Mouse (Mus musculus) intestine, embryonic 14.5 days (tissue): Measurements from ENCODE around the gene Ccnd3. TPM values are rescaled to one million over a fixed set of nuclear protein-coding genes. Genes with fewer than 3 reads are reported as not detected.

Experiments used
- ATAC-seq: fragments of 200-750 bp; cut with Nextera tagmentation; replicated peaks from 2 replicates; pipeline ENCODE4 v1.8.0; 2017; ENCODE audit warnings: low read depth, moderate number of reproducible peaks, moderate TSS enrichment, moderate library complexity; ENCODE audit not compliant: low FRiP score, low TSS enrichment
- DNase-seq: peaks from one replicate; pipeline ENCODE4 v3.0.0-alpha.2; 2018; ENCODE audit warnings: low spot score
- H3K27ac ChIP-seq: fragments of 300-500 bp; sonication (generic); 2 replicates; pipeline ENCODE4 v1.5.1; 2014; ENCODE audit warnings: low read depth, mild to moderate bottlenecking, control low read depth
- H3K27me3 ChIP-seq: fragments of 300-500 bp; sonication (generic); replicated peaks from 2 replicates; pipeline ENCODE4 v1.6.1; 2014; ENCODE audit warnings: low read length, control low read depth; ENCODE audit not compliant: control insufficient read depth, insufficient read depth
- H3K36me3 ChIP-seq: fragments of 300-500 bp; sonication (generic); 2 replicates; pipeline ENCODE4 v1.6.1; 2014; ENCODE audit warnings: low read length, control low read depth; ENCODE audit not compliant: control insufficient read depth, insufficient read depth
- H3K4me1 ChIP-seq: fragments of 300-500 bp; sonication (generic); replicated peaks from 2 replicates; pipeline ENCODE4 v1.6.1; 2014; ENCODE audit warnings: low read length, control low read depth, mixed read lengths; ENCODE audit not compliant: control insufficient read depth, insufficient read depth
- H3K4me2 ChIP-seq: fragments of 300-500 bp; sonication (generic); 2 replicates; pipeline ENCODE4 v1.6.1; 2014; ENCODE audit warnings: low read length
- H3K4me3 ChIP-seq: fragments of 300-500 bp; sonication (generic); 2 replicates; pipeline ENCODE4 v1.5.1; 2014; ENCODE audit warnings: low read depth, low read length, control low read depth, mixed read lengths
- H3K9ac ChIP-seq: fragments of 300-500 bp; sonication (generic); 2 replicates; pipeline ENCODE4 v1.6.1; 2014; ENCODE audit warnings: mild to moderate bottlenecking, low read length
- H3K9me3 ChIP-seq: fragments of 300-500 bp; sonication (generic); 2 replicates; pipeline ENCODE4 v1.6.1; 2016; ENCODE audit warnings: low read length, control low read depth; ENCODE audit not compliant: control insufficient read depth
- WGBS: fragments of 180-500 bp; shearing (Covaris S2); extraction: QIAGEN DNeasy Blood & Tissue Kit; methylation state at CpG from one replicate; pipeline ENCODE4 v1.1.7; 2014; 5-methylcytosine and 5-hydroxymethylcytosine counted together
- polyA plus RNA-seq: library from polyadenylated mRNA; unstranded; fragments of >200 nt; fragmentation: Nextera tagmentation; extraction: Ambion mirVana; gene quantifications from 2 replicates; pipeline ENCODE4 v1.2.1, GENCODE M21; 2014

Gene Ccnd3
- polyA plus RNA-seq, 1 experiment from 2014 or later, result 457 TPM

DNA sequence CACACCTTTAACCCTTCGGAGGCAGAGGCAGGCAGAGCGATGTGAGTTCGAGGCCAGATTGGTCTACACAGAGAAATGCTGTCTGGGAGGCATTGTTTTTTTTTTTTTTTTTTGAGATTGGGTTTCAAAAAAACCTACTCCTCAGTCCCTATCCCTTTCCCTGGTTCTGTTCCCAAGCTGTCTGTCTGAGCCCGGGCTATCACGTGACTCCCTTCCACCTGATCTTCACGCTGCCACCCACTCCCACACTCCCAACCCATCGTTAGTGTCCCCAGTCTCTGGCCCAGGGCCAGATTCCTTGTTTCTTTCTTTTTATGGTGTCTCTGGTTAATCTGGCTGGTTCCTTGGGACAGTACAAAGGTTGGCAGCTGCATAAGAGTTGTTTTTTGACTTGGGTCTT is 46.2 kb downstream of the Ccnd3 start:
- H3K36me3 ChIP-seq, result no peaks in the 10 kb centered on the region
- ATAC-seq (no peak), DNase-seq (no peak)
- H3K9ac ChIP-seq, result no peak overlapping the region
- no peak overlapping the region for H3K4me2 ChIP-seq
- H3K27ac ChIP-seq, result no peak overlapping the region
- no peaks in the 10 kb centered on the region for H3K9me3 ChIP-seq
- no peaks in the 10 kb centered on the region for H3K27me3 ChIP-seq
- WGBS, result 69% methylated on average over 7 of the region's 7 CpGs
- H3K4me1 ChIP-seq, result no peaks in the 10 kb centered on the region; the same call in 1 of the 2 replicates
- no peak overlapping the region for H3K4me3 ChIP-seq

DNA sequence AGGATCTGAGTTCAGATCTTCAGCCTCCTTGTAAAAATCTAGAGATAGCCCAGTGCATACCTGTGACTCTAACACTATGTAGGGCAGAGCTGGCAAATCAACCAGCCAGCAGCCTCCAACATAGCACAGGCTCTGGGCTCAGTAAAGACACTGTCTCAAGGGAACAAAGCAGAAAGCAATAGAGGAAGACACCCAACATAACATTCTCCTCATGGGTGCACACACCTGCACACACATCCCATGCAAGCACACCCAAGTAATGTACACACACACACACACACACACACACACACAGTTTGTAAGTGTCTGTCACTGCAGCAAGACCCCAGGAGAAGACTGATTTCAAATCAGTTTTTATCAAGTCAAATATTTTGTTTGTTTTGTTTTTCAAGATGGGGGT is 48.1 kb downstream of the Ccnd3 start:
- Histone ChIP-seq H3K9ac (no peak overlapping the region), H3K36me3 (no peaks in the 10 kb centered on the region), H3K27me3 (no peaks in the 10 kb centered on the region), H3K4me1 (no peaks in the 10 kb centered on the region), H3K4me3 (no peak overlapping the region), H3K27ac (no peak overlapping the region), H3K4me2 (no peak overlapping the region), H3K9me3 (no peaks in the 10 kb centered on the region)
- ATAC-seq (no peak), DNase-seq (no peak)

DNA sequence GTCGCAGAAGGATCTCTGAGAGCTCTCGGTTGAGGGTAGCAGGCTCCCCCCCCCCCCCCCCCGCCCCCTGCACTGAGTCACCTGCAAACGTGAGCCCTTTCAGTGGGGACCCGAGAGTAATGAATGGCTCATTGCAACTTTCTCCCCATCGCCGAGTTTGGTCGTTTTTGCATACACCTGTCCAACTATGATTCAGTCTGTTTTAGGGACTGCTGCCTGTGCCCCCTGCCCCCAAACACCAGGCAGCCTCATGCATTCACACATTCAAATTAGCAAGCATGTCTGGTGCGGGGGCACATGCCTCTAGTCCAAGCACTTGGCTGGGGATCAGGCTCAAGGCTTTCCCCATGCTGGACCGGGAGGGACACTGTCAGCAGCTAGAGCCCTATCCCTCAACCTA is 49.8 kb downstream of the Ccnd3 start:
- no peak for ATAC-seq
- Histone ChIP-seq H3K4me1 (no peaks in the 10 kb centered on the region), H3K4me2 (no peak overlapping the region), H3K27ac (no peak overlapping the region), H3K27me3 (no peaks in the 10 kb centered on the region), H3K36me3 (no peaks in the 10 kb centered on the region), H3K9ac (no peak overlapping the region), H3K9me3 (no peaks in the 10 kb centered on the region), H3K4me3 (no peak overlapping the region)
- DNase-seq, result no peak
- 78% methylated on average over 9 of the region's 10 CpGs for WGBS

DNA sequence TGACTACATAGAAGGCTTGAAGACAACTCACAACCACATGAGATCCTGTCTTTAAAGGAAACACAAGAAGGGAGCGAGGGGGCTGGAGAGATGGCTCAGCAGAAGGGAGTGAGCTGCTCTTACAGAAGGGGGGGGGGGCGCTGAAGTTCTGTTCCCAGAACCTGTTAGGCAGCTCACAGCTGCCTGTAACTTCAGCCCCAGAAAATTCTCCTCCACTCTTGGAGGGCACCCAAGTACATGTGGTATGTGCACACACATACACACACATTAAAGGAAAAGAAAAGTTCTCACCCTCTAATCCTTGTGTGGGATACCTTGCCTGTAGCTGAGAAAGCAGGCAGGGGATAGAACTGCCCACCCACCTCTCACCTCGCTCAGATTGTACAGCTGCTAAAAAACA is 52.3 kb downstream of the Ccnd3 start:
- no peak for ATAC-seq
- H3K4me1 ChIP-seq, result peaks cover 4% of the 10 kb centered on the region; the same call in 1 of the 2 replicates

DNA sequence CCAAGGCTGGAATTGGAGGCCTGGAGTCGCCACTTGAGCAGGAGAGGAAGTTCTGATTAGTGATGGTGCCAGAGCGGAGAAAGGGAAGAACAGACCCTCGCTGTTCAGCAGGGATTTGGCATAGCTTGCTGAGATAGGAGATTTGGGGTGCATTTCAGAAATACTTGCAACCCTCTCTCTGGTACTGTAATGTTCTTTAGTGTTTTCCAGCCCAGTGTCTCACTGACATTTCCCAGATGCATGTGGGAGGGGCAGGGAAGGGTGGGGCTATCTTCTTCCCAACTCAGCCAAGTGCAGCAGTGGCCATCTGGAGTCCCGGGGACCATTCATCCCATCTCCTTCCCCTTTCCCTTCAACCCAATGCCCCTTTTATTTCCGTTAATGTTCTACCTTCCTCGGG is 54.9 kb downstream of the Ccnd3 start:
- Histone ChIP-seq H3K4me2 (peak overlapping the region; percentile 15; the same call in 1 of the 2 replicates), H3K9ac (no peak overlapping the region), H3K9me3 (no peaks in the 10 kb centered on the region), H3K4me1 (peaks cover 4% of the 10 kb centered on the region; the same call in 1 of the 2 replicates), H3K4me3 (no peak overlapping the region), H3K27ac (peak overlapping the region; percentile 80), H3K36me3 (no peaks in the 10 kb centered on the region), H3K27me3 (no peaks in the 10 kb centered on the region)
- WGBS, result 36% methylated on average over 6 of the region's 6 CpGs
- DNase-seq (peak; percentile 65), ATAC-seq (peak; percentile 70; the same call in 1 of the 2 replicates)

More for the DNA sequence above, 52.3 kb downstream of the Ccnd3 start:
- no peaks in the 10 kb centered on the region for H3K27me3 ChIP-seq
- no peak for DNase-seq
- no peak overlapping the region for H3K9ac ChIP-seq
- H3K4me3 ChIP-seq, result no peak overlapping the region
- no peak overlapping the region for H3K4me2 ChIP-seq
- H3K27ac ChIP-seq, result no peak overlapping the region
- WGBS, result 62% methylated on average over 3 of the region's 3 CpGs
- H3K36me3 ChIP-seq, result no peaks in the 10 kb centered on the region
- H3K9me3 ChIP-seq, result no peaks in the 10 kb centered on the region

DNA sequence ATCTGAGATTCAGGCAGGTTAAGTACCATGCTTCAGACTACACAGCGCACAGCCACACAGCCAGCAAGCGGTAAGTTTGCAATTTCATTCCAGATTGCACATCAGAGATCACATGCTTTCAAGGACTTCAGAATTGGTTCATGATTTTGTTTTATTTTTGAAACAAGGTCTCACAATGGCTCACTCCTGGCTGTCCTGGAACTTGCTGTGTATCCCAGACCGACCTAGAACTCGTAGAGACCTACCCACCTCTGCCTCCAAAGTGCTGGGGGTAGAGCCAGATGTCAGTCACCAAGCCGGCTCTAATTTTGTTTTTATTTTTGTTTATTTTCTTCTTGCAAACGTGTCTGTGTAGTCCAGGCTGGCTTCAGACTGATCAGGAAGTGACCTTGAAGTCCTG is 58.0 kb downstream of the Ccnd3 start:
- H3K4me3 ChIP-seq, result no peak overlapping the region
- no peak for DNase-seq
- H3K4me2 ChIP-seq, result no peak overlapping the region
- no peak overlapping the region for H3K9ac ChIP-seq
- WGBS, result 83% methylated on average over 6 of the region's 6 CpGs
- no peaks in the 10 kb centered on the region for H3K27me3 ChIP-seq
- peaks cover 4% of the 10 kb centered on the region; the same call in 1 of the 2 replicates for H3K4me1 ChIP-seq
- no peaks in the 10 kb centered on the region for H3K36me3 ChIP-seq
- ATAC-seq, result no peak
- H3K27ac ChIP-seq, result no peak overlapping the region
- H3K9me3 ChIP-seq, result no peaks in the 10 kb centered on the region

DNA sequence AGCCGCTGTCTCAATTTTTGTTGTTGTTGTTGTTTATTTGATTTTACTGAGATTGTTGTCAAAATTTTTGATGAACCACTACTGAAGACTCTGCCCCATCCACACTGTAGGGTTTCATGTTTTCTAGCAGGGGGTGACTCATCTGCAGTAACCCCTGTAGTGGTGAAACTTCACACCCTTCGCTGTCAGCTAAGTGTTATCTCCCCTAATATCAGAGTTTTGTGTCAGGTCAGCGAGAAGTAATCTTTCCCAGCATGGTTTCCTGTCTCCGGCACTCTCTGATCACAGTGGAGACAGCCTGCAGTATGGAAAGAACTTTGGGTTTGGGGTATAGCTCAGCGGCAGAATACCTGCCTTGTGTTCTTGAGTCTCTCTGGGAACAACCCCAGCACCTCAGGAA is 59.8 kb downstream of the Ccnd3 start:
- no peak overlapping the region for H3K4me3 ChIP-seq
- ATAC-seq, result no peak

DNA sequence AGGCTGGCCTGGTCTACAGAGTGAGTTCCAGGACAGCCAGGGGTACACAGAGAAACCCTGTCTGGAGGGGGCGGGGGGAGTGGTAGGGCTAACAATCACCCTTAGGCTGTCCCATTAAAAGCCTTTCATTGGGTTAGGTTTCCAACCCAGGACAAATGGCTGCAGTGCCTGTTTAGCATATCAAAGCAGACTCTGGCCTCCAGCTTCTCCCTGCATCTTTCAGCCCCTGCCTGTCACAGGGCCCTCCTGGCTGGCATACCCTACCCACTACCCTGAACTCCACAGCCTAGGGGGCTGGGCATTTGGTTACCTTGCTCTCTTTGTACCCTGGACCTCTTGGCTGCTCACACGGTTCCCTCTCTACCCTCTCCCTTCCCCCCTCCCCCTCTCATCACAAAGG is 61.3 kb downstream of the Ccnd3 start:
- Histone ChIP-seq H3K9ac (no peak overlapping the region), H3K9me3 (no peaks in the 10 kb centered on the region), H3K4me3 (no peak overlapping the region), H3K4me2 (no peak overlapping the region), H3K36me3 (no peaks in the 10 kb centered on the region), H3K27me3 (no peaks in the 10 kb centered on the region), H3K27ac (no peak overlapping the region), H3K4me1 (no peaks in the 10 kb centered on the region)
- ATAC-seq (no peak), DNase-seq (no peak)
- WGBS, result 44% methylated on average over 2 of the region's 2 CpGs

More for the DNA sequence above, 59.8 kb downstream of the Ccnd3 start:
- H3K27me3 ChIP-seq, result no peaks in the 10 kb centered on the region
- H3K27ac ChIP-seq, result no peak overlapping the region
- no peak for DNase-seq
- H3K9ac ChIP-seq, result no peak overlapping the region
- peaks cover 4% of the 10 kb centered on the region; the same call in 1 of the 2 replicates for H3K4me1 ChIP-seq
- WGBS, result 79% methylated on average over 5 of the region's 5 CpGs
- H3K9me3 ChIP-seq, result no peaks in the 10 kb centered on the region
- H3K36me3 ChIP-seq, result no peaks in the 10 kb centered on the region
- H3K4me2 ChIP-seq, result no peak overlapping the region

DNA sequence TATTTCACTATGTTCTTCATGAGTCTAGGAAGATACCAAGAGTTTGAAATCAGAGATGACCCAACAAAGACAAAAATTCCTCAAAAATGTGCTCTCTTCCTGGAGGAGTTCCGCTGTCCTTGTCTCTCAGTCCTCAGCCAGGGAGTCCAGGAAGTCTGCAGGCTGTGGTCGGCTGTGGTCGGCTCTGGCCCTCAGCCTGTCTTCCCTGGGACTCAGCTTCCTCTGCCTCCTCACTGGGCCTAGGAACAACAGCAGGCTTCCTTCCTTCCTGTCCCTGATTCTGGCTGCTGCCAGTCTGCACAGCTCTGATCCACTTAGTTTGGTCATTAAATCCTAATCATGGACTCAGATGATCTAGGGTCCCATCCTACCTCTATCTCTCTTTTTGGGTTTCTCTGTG is 62.4 kb downstream of the Ccnd3 start:
- Histone ChIP-seq H3K27ac (peak overlapping the region; percentile 18), H3K4me3 (no peak overlapping the region), H3K36me3 (no peaks in the 10 kb centered on the region), H3K27me3 (no peaks in the 10 kb centered on the region), H3K9ac (no peak overlapping the region), H3K4me2 (no peak overlapping the region), H3K9me3 (no peaks in the 10 kb centered on the region), H3K4me1 (no peaks in the 10 kb centered on the region)
- no peak for ATAC-seq
- 45% methylated on average over 3 of the region's 3 CpGs for WGBS
- no peak for DNase-seq
